Mouse (Mus musculus) gastrocnemius, postnatal 14 days (tissue): ENCODE measurements around the gene Pitpnm3. TPM values are rescaled to one million over a fixed set of nuclear protein-coding genes. Genes with fewer than 3 reads are reported as not detected.
"Not testable (repeated sequence)": the region's sequence is repeated elsewhere in the genome, so short reads cannot be mapped to it uniquely, and the experiment has no call there.

Source experiments
- DNase-seq: peaks from one replicate; pipeline ENCODE4 v3.0.0; 2021; ENCODE audit warnings: mixed read lengths
- intact Hi-C: fragments of 180-260 bp; cut with DNase I; formaldehyde crosslinking; loops from one replicate; pipeline ENCODE4 v1.15.1; 2025; ENCODE audit warnings: low total_unique reads
- long read RNA-seq, 2 experiments: library from polyadenylated mRNA; stranded (forward); transcript quantifications; one replicate each; pipeline ENCODE4 v2.0.0; 2021
- total RNA-seq, 2 experiments: library from RNA; stranded (reverse); gene quantifications; 2 replicates each; pipeline ENCODE4 v1.2.3; 2021

The Pitpnm3 gene
- 1 to 10 TPM in 1 of 2 experiments, under 1 TPM in 1; 0.75 to 1.1 TPM for total RNA-seq
- long read RNA-seq, experiment 1, partial matches to known transcripts = 0 of 2 reads
- long read RNA-seq, experiment 1, other reads (novel, unspliced or antisense) = 2 of 2 reads
- long read RNA-seq, experiment 2, partial matches to known transcripts = 0 of 3 reads
- long read RNA-seq, experiment 2, other reads (novel, unspliced or antisense) = 3 of 3 reads

- DNase-seq = peak; percentile 40
- intact Hi-C loops = no loop called here
Measured at GRCm38 (mm10) chr11:72135383-72136158, at the start of gene Pitpnm3. Gene Pitpnm3, minus strand, starts transcription at chr11:72135778.

GRCm38 (mm10) chr11:72184252-72184651, 48.7 kb upstream of the Pitpnm3 start:
- no peak for DNase-seq
- intact Hi-C loops = loop anchor here (10.0 kb wide), 1 partner anchor 129 kb away; no protein-coding TSS in a partner anchor

GRCm38 (mm10) chr11:72181136-72181535, 45.6 kb upstream of the Pitpnm3 start:
- DNase-seq = no peak
- intact Hi-C loops = loop anchor here (10.0 kb wide), 1 partner anchor 126 kb away; no protein-coding TSS in a partner anchor

GRCm38 (mm10) chr11:72180556-72180955, 45.0 kb upstream of the Pitpnm3 start:
- no peak for DNase-seq
- intact Hi-C loops = loop anchor here (10.0 kb wide), 1 partner anchor 126 kb away; no protein-coding TSS in a partner anchor

GRCm38 (mm10) chr11:72176553-72176952, 41.0 kb upstream of the Pitpnm3 start:
- no peak for DNase-seq
- intact Hi-C loops = no loop called here

GRCm38 (mm10) chr11:72175966-72176365, 40.4 kb upstream of the Pitpnm3 start:
- DNase-seq = no peak
- intact Hi-C loops = no loop called here

- no peak for DNase-seq
- intact Hi-C loops = no loop called here
Measured at GRCm38 (mm10) chr11:72174721-72175120, 39.1 kb upstream of the Pitpnm3 start.

GRCm38 (mm10) chr11:72173506-72173905, 37.9 kb upstream of the Pitpnm3 start:
- DNase-seq = no peak
- intact Hi-C loops = no loop called here

- intact Hi-C loops, DNase-seq: not testable (repeated sequence)
Measured at GRCm38 (mm10) chr11:72171906-72172305, 36.3 kb upstream of the Pitpnm3 start.

- intact Hi-C loops = no loop called here
- no peak for DNase-seq
Measured at GRCm38 (mm10) chr11:72169871-72170270, 34.3 kb upstream of the Pitpnm3 start.

- intact Hi-C loops = no loop called here
- no peak for DNase-seq
Measured at GRCm38 (mm10) chr11:72163198-72163597, 27.6 kb upstream of the Pitpnm3 start.

GRCm38 (mm10) chr11:72156624-72157023, 21.0 kb upstream of the Pitpnm3 start:
- intact Hi-C loops = no loop called here
- DNase-seq = no peak

GRCm38 (mm10) chr11:72155981-72156428, 20.4 kb upstream of the Pitpnm3 start:
- intact Hi-C loops = no loop called here

GRCm38 (mm10) chr11:72155186-72155980, 19.8 kb upstream of the Pitpnm3 start:
- no peak for DNase-seq
- intact Hi-C loops = no loop called here

More at GRCm38 (mm10) chr11:72155981-72156428, 20.4 kb upstream of the Pitpnm3 start:
- DNase-seq = no peak

GRCm38 (mm10) chr11:72153122-72153862, 17.7 kb upstream of the Pitpnm3 start:
- DNase-seq = no peak
- intact Hi-C loops = no loop called here

- no peak for DNase-seq
- intact Hi-C loops = no loop called here
Measured at GRCm38 (mm10) chr11:72151120-72151519, 15.5 kb upstream of the Pitpnm3 start.

GRCm38 (mm10) chr11:72147910-72148309, 12.3 kb upstream of the Pitpnm3 start:
- intact Hi-C loops = no loop called here
- DNase-seq = no peak

- DNase-seq = no peak
- intact Hi-C loops = no loop called here
Measured at GRCm38 (mm10) chr11:72145877-72146248, 10.3 kb upstream of the Pitpnm3 start.

GRCm38 (mm10) chr11:72145182-72145876, 9.8 kb upstream of the Pitpnm3 start:
- intact Hi-C loops = no loop called here
- DNase-seq = peak; percentile 39
